Mouse (Mus musculus): ENCODE results near the gene Gm45208.

Gene Gm45208

DNA sequence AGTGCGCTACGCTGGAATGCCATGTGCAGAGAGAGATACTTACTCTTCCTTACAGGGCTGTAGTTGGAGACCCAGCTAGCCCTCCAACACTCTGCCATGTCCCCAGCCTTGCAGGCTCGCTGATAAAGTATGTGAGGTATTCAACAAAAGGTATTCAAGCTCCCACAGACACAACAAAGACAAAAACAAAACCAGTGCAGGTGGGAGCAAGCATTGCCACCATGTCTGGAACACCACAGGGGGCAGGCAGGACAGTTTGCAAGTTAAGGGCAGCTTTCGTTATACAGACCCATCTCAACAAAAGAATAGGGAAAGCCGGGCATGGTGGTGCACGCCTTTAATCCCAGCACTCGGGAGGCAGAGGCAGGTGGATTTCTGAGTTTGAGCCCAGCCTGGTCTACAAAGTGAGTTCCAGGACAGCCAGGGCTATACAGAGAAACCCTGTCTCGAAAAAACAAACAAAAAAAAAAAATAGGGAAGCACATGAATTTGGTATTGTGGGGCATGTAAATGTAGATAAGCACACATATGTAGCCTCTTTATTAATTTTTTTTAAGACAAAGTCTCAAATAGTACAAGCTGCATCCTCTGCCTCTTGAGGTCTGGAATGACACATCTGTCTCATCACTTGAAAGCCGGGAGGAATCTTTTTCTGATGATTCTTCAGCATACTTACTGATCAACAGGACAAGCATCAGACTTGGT is 53.6 kb downstream of the Gm45208 start:
- DNase-seq (ENCODE audit: low spot score) = no peak

DNA sequence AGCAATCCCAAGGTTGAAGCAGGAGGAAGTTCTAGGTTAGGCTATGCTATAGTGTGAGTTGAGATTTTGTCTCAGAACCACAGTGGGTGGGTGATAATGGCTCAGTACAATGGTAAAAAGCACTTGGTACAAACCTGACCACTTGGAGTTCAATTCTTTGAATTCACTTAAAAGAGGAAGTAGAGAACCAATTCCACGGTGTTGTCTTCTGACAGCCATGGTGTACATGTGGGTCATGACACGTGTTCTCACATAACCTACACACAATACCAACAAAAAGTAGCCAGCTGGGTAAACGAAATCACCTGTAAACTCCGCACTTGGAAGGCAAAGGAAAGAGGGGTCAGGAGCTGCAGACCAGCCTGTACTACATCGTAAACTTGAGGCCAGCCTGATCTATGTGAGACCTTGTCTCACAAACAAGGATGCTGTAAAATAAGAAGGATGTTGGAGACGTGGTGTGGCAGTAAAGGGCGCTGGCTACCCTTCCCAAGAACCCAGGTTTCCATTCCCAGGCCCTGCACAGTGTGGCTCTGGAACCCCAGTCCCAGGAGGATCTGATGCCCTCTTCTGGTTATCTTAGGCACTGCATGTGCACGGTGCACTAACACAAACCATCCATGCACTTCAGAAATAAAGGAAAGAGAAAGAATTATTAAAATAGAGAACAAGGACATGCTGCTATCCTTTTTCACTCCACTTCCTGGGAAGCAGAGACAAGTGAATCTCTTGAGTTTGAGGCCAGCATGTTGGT is 54.5 kb downstream of the Gm45208 start:
- peak; percentile 47 for DNase-seq (ENCODE audit: low spot score)

DNA sequence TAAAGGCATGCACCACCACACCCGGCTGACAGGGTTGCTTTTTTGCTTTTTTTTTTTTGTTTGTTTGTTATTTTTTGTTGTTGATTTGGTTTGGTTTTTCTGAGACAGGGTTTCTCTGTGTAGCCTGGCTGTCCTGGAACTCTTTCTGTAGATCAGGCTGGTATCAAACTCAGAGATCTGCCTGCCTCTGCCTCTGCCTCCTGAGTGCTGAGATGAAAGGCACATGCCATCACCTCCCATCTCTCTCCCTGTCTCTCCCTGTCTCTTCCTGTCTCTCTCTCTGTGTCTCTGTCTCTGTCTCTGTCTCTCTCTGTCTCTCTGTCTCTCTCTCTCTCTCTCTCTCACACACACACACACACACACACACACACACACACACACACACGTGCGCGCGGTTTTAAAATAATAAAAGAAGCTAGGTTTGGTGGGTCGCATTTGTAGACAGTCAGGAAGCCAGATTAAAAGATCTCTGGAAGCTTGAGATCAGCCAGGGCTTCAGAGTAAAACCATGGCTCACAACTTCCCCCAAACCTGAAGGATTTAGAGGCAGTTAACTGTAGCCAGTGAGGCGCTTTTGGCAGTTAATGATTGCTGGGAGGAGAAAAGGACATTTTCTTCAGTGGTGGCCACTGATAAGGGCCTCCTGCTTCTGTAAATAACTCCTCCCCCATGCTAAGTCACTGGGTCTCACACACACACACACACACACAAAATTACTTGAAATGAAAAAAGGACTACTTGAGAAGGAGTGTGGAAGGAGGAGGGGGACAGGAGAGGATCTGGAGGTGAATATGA is 56.6 kb downstream of the Gm45208 start:
- DNase-seq (ENCODE audit: low spot score) = peak; percentile 65

DNA sequence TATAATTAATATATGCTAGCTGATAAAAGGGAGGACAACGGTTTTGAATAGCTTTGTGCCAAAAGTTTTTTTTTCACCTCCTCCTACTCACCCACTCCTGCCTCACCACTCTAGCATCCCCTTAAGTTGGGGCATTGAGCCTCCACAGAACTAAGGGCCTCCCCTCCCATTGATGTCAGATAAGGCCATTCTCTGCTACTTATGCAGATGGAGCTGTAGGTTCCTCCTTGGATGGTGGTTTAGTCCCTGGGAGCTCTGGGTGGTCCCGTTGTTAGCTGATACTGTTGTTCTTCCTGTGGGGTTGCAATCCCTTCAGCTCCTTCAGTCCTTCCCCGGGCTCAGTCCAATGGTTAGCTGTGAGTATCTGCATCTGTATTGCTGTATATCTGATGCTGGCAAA is 57.2 kb downstream of the Gm45208 start:
- DNase-seq (ENCODE audit: low spot score) = no peak

All from c-Kit-positive CD71-positive TER-119-positive erythroid progenitor cells, embryonic 14.5 days (primary cell).